Mouse (Mus musculus) liver, adult (tissue): ENCODE data around the gene Twf1.

ENCODE experiments used
- GATA4 ChIP-seq: IDR thresholded peaks from 2 replicates; pipeline ENCODE4 v1.6.1; 2014; ENCODE audit warnings: mild to moderate bottlenecking, low read length; ENCODE audit not compliant: insufficient replicate concordance

Twf1 gene

GRCm38 (mm10) chr15:94589219-94590075 is at the start of gene Twf1:
Gene Twf1, minus strand, starts transcription at chr15:94589889.
- no peak; the same call in 1 of the 2 replicates for TF ChIP-seq GATA4

- TF ChIP-seq GATA4: no peak
These were observed 49.4 kb upstream of the Twf1 start for GRCm38 (mm10) chr15:94639126-94639525.

- no peak for TF ChIP-seq GATA4
These were observed 48.5 kb upstream of the Twf1 start for GRCm38 (mm10) chr15:94638207-94638606.

- no peak for TF ChIP-seq GATA4
These were observed 44.8 kb upstream of the Twf1 start for GRCm38 (mm10) chr15:94634524-94634923.

- TF ChIP-seq GATA4: no peak
These were observed 40.9 kb upstream of the Twf1 start for GRCm38 (mm10) chr15:94630553-94630952.

- no peak for TF ChIP-seq GATA4
These were observed 39.3 kb upstream of the Twf1 start, which contains the start of gene Tmem117 for GRCm38 (mm10) chr15:94628830-94629601. Gene Tmem117, plus strand, starts transcription at chr15:94629232.

GRCm38 (mm10) chr15:94628463-94628829 is 38.8 kb upstream of the Twf1 start:
- no peak for TF ChIP-seq GATA4

GRCm38 (mm10) chr15:94620909-94621308 is 31.2 kb upstream of the Twf1 start:
- no peak for TF ChIP-seq GATA4

GRCm38 (mm10) chr15:94616036-94616435 is 26.3 kb upstream of the Twf1 start:
- no peak for TF ChIP-seq GATA4

GRCm38 (mm10) chr15:94607768-94608167 is 18.1 kb upstream of the Twf1 start:
- TF ChIP-seq GATA4: no peak

- no peak for TF ChIP-seq GATA4
These were observed 12.8 kb upstream of the Twf1 start for GRCm38 (mm10) chr15:94602441-94602840.

- no peak for TF ChIP-seq GATA4
These were observed 11.7 kb upstream of the Twf1 start for GRCm38 (mm10) chr15:94601339-94601738.

- TF ChIP-seq GATA4: no peak
These were observed 10.5 kb upstream of the Twf1 start for GRCm38 (mm10) chr15:94600145-94600707.

GRCm38 (mm10) chr15:94593586-94593985 is 3.9 kb upstream of the Twf1 start:
- TF ChIP-seq GATA4: no peak

- no peak for TF ChIP-seq GATA4
These were observed 1.7 kb upstream of the Twf1 start for GRCm38 (mm10) chr15:94591356-94591755.

GRCm38 (mm10) chr15:94590083-94590482 is 394 bp upstream of the Twf1 start:
- no peak for TF ChIP-seq GATA4
